Mouse (Mus musculus): ENCODE results near the gene Carm1. TPM values are rescaled to one million over a fixed set of nuclear protein-coding genes. Genes with fewer than 3 reads are reported as not detected.

The Carm1 gene
- polyA plus RNA-seq, 1 experiment = not detected

DNA sequence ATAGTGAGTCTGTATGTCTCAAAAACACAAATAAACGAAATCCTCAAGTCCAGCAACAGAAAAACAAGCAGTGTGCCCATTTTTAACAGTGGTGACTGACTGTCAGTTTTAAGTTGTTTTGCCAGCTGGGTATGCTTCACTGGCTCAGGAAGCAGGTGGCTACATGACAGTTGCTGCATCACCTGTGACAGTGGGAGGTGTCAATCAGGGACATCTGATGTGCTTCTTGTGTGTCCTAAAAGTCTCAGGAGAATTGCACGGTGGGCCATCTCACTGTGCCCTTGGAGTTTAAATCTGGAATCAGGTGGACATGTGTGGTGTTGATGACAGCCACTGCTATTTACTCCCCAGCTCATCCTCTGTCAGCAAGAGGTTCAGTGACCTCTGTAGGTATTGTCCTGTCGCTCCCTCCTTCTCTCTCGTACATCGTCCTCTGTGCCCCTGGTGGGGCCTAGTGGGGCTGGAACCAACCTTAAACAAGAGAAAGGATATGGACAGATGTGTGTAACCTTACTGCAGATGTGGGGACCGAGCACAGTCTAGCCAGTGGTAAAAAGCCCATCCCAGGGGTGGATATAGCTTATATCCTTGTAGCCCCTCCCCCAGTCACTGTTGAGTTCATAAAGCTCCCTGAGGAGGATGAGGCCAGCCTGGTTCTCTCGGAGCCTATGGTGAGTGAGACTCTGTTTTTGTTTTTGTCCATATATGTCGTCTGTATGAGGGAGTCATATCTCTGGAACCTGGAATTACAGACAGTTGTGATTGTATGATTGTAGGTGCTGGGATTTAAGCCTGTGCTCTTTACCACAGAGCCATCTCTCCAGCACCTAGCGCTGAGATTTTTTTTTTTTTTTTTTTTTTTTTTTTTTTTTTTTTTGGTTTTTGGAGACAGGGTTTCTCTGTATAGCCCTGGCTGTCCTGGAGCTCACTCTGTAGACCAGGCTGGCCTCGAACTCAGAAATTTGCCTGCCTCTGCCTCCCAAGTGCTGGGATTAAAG, 78.9 kb downstream of the Carm1 start:
- Histone ChIP-seq H3K4me1 (ENCODE audit: control insufficient read depth, insufficient read depth, low read length) (no peaks in the 10 kb centered on the region; the same call in 1 of the 2 replicates), H3K4me3 (ENCODE audit: insufficient read depth, low read depth, low read length) (no peak overlapping the region), H3K27ac (ENCODE audit: insufficient read depth, low read depth, low read length) (no peak overlapping the region)
- no peak for TF ChIP-seq CTCF (IDR thresholded peaks at IDR 0.05; ENCODE audit: insufficient read depth, low read depth, low read length)
- WGBS = 86% methylated on average over 10 of the region's 10 CpGs

DNA sequence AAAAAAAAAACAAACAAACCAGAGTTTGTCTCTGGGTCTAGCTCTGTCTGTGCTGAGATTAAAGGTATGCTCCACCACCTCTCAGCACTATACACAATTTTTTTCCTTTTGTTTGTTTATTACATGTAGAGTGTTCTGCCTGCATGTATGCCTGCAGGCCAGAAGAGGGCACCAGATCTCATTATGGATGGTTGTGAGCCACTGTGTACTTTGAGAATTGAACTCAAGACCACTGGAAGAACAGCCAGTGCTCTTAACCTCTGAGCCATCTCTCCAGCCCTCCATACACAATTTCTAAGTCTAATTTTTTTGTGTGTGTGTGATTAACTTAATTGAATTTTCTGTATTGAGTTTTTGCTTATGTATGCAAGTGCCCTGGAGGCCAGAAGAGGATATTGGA, 79.9 kb downstream of the Carm1 start:
- no peaks in the 10 kb centered on the region; the same call in 1 of the 2 replicates for H3K4me1 ChIP-seq (ENCODE audit: control insufficient read depth, insufficient read depth, low read length)
- H3K4me3 ChIP-seq (ENCODE audit: insufficient read depth, low read depth, low read length) = no peak overlapping the region
- no peak for TF ChIP-seq POLR2A (IDR thresholded peaks at IDR 0.05; ENCODE audit: insufficient read depth, low read depth, low read length)
- TF ChIP-seq CTCF (IDR thresholded peaks at IDR 0.05; ENCODE audit: insufficient read depth, low read depth, low read length) = no peak
- no peak overlapping the region for H3K27ac ChIP-seq (ENCODE audit: insufficient read depth, low read depth, low read length)

DNA sequence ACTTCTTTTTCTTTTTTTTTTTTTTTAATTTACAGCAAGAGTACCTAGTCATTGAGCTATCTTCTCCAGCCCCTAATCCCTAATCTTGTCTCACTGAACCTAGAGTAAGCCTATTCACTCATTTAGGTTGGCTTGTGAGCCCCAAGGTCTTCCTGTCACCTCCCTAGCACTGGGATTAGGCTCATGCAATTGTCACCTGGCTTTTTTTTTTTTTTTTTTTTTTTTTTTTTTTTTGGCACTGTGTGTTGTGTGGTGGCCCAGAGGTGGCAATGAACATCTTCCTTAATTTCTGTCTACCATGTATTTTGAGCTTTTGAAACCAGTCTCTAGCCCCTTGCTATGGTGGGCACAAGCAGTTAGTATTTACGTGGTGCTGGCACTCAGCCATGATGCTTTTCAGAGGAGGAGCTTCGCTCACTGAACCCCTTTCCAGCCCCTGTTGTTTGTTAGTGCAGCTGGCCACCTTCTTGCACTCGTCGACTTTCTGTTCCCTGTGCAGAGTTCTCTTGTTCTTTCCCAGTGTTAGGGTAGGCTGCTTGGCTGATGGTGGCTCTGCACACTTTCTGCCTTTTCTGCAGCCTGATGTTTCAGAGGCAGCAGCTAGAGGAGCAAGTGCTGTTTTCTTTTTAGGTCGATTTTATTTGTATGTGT, 80.6 kb downstream of the Carm1 start:
- TF ChIP-seq POLR2A (IDR thresholded peaks at IDR 0.05; ENCODE audit: insufficient read depth, low read depth, low read length) (no peak), CTCF (IDR thresholded peaks at IDR 0.05; ENCODE audit: insufficient read depth, low read depth, low read length) (no peak)
- WGBS = 18% methylated on average over 5 of the region's 5 CpGs
- peak overlapping the region; percentile 70; the same call in 1 of the 2 replicates for H3K27ac ChIP-seq (ENCODE audit: insufficient read depth, low read depth, low read length)

DNA sequence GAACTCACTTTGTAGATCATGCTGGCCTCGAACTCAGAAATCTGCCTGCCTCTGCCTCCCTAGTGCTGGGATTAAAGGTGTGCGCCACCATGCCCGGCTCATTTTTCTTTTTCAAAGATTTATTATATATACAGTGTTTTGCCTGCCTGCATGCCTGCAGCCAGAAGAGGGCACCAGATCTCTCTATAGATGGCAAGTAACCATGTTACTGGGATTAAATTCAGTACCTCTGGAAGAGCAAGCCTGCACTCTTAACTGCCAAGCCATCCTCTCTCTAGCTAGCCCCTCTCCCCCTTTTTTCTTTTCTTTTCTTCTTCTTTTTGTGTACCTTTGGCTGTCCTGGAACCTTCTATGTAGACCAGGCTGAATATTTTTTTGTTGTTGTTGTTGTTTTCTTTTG, 84.0 kb downstream of the Carm1 start:
- no peak overlapping the region for H3K27ac ChIP-seq (ENCODE audit: insufficient read depth, low read depth, low read length)
- 66% methylated on average over 3 of the region's 3 CpGs for WGBS
- H3K4me3 ChIP-seq (ENCODE audit: insufficient read depth, low read depth, low read length) = no peak overlapping the region
- TF ChIP-seq POLR2A (IDR thresholded peaks at IDR 0.05; ENCODE audit: insufficient read depth, low read depth, low read length) = no peak
- TF ChIP-seq CTCF (IDR thresholded peaks at IDR 0.05; ENCODE audit: insufficient read depth, low read depth, low read length) = no peak
- H3K4me1 ChIP-seq (ENCODE audit: control insufficient read depth, insufficient read depth, low read length) = peaks cover 14% of the 10 kb centered on the region

More for the DNA sequence above, 80.6 kb downstream of the Carm1 start:
- no peak overlapping the region for H3K4me3 ChIP-seq (ENCODE audit: insufficient read depth, low read depth, low read length)
- no peaks in the 10 kb centered on the region; the same call in 1 of the 2 replicates for H3K4me1 ChIP-seq (ENCODE audit: control insufficient read depth, insufficient read depth, low read length)

DNA sequence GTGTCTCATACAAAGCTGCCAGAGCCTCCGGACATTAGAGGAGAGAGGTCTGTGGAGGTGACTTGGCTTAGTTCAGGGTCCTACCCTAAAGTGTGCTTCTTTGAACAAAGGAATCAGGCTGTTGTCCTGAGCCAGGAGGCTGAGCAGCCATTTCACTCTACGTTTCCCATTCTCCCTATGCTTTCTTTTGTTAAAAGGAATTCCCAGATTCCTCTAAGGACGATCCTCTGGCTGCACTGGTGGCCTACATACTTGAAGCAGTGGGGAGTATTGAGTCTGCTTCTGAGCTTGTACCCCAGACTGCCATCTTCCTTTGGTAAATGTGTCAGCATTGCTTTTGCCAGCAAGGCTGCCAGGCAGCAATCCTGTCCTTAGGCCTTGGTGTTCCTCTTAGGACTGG, 86.4 kb downstream of the Carm1 start:
- TF ChIP-seq CTCF (IDR thresholded peaks at IDR 0.05; ENCODE audit: insufficient read depth, low read depth, low read length) (no peak), POLR2A (IDR thresholded peaks at IDR 0.05; ENCODE audit: insufficient read depth, low read depth, low read length) (no peak)

DNA sequence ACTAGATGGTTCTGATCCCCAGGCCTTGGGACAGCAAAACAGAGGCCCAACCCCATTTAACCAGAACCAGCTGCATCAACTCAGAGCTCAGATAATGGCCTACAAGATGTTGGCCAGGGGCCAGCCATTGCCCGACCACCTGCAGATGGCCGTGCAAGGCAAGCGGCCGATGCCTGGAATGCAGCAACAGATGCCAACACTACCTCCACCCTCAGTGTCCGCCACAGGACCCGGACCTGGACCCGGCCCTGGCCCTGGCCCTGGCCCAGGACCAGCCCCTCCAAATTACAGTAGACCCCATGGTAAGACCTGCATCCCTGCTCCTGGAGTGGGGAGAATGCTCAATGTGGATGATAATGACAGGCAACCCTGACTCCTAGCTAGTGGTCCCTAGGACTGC, 88.9 kb downstream of the Carm1 start:
- no peak overlapping the region for H3K27ac ChIP-seq (ENCODE audit: insufficient read depth, low read depth, low read length)
- 29% methylated on average over 7 of the region's 7 CpGs for WGBS
- no peak for TF ChIP-seq CTCF (IDR thresholded peaks at IDR 0.05; ENCODE audit: insufficient read depth, low read depth, low read length)
- no peak for TF ChIP-seq POLR2A (IDR thresholded peaks at IDR 0.05; ENCODE audit: insufficient read depth, low read depth, low read length)
- peaks cover 15% of the 10 kb centered on the region for H3K4me1 ChIP-seq (ENCODE audit: control insufficient read depth, insufficient read depth, low read length)
- no peak overlapping the region for H3K4me3 ChIP-seq (ENCODE audit: insufficient read depth, low read depth, low read length)

More for the DNA sequence above, 86.4 kb downstream of the Carm1 start:
- Histone ChIP-seq H3K27ac (ENCODE audit: insufficient read depth, low read depth, low read length) (no peak overlapping the region), H3K4me3 (ENCODE audit: insufficient read depth, low read depth, low read length) (no peak overlapping the region), H3K4me1 (ENCODE audit: control insufficient read depth, insufficient read depth, low read length) (peaks cover 15% of the 10 kb centered on the region)
- 56% methylated on average over 3 of the region's 3 CpGs for WGBS

DNA sequence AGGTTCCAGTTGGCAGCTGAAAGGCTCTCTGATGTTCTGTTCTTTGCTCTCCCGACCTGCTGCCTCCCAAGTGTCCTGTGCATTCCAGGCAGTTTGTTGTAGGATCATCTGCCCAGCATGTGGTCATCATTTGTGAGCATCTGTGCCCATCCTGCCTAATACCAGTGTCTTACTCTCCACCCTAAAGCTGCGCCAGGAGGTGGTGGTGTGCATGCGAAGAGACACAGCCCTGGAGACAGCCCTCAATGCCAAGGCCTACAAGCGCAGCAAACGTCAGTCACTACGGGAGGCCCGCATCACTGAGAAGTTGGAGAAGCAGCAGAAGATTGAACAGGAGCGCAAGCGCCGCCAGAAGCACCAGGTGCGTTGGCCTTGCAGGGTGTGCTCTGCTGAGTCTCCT, 92.3 kb downstream of the Carm1 start:
- no peak overlapping the region for H3K27ac ChIP-seq (ENCODE audit: insufficient read depth, low read depth, low read length)
- H3K4me1 ChIP-seq (ENCODE audit: control insufficient read depth, insufficient read depth, low read length) = peaks cover 12% of the 10 kb centered on the region; the same call in 1 of the 2 replicates
- TF ChIP-seq CTCF (IDR thresholded peaks at IDR 0.05; ENCODE audit: insufficient read depth, low read depth, low read length) (no peak), POLR2A (IDR thresholded peaks at IDR 0.05; ENCODE audit: insufficient read depth, low read depth, low read length) (no peak)
- no peak overlapping the region for H3K4me3 ChIP-seq (ENCODE audit: insufficient read depth, low read depth, low read length)
- 93% methylated on average over 11 of the region's 11 CpGs for WGBS

Other genes starting within 250 kb of the Carm1 start
- gene Ap1m2, start 234.6 kb upstream of the Carm1 start, polyA plus RNA-seq (2012; ENCODE audit: insufficient read depth, insufficient read length, low replicate concordance, missing spikeins) = not detected in 2 replicates
- 356 TPM in 1 of 2 replicates, not detected in the other for gene Slc44a2, start 226.2 kb upstream of the Carm1 start, polyA plus RNA-seq (2012; ENCODE audit: insufficient read depth, insufficient read length, low replicate concordance, missing spikeins)
- gene Ilf3, start 179.0 kb upstream of the Carm1 start, polyA plus RNA-seq (2012; ENCODE audit: insufficient read depth, insufficient read length, low replicate concordance, missing spikeins) = not detected in 2 replicates
- not detected in 2 replicates for gene Qtrt1, start 135.1 kb upstream of the Carm1 start, polyA plus RNA-seq (2012; ENCODE audit: insufficient read depth, insufficient read length, low replicate concordance, missing spikeins)
- 371 TPM in 1 of 2 replicates, not detected in the other for gene Dnm2, start 122.0 kb upstream of the Carm1 start, polyA plus RNA-seq (2012; ENCODE audit: insufficient read depth, insufficient read length, low replicate concordance, missing spikeins)
- not detected in 2 replicates for gene Tmed1, start 36.6 kb upstream of the Carm1 start, polyA plus RNA-seq (2012; ENCODE audit: insufficient read depth, insufficient read length, low replicate concordance, missing spikeins)
- gene AB124611, start 20.7 kb upstream of the Carm1 start, polyA plus RNA-seq (2012; ENCODE audit: insufficient read depth, insufficient read length, low replicate concordance, missing spikeins) = not detected in 2 replicates
- not detected in 2 replicates for gene Timm29, start 45.8 kb downstream of the Carm1 start, polyA plus RNA-seq (2012; ENCODE audit: insufficient read depth, insufficient read length, low replicate concordance, missing spikeins)
- gene Yipf2, start 45.9 kb downstream of the Carm1 start, polyA plus RNA-seq (2012; ENCODE audit: insufficient read depth, insufficient read length, low replicate concordance, missing spikeins) = not detected in 2 replicates
- gene Smarca4, start 69.3 kb downstream of the Carm1 start, polyA plus RNA-seq (2012; ENCODE audit: insufficient read depth, insufficient read length, low replicate concordance, missing spikeins) = 109 and 120 TPM in 2 replicates
- not detected in 2 replicates for gene Ldlr, start 176.6 kb downstream of the Carm1 start, polyA plus RNA-seq (2012; ENCODE audit: insufficient read depth, insufficient read length, low replicate concordance, missing spikeins)
- not detected in 2 replicates for gene Spc24, start 213.4 kb downstream of the Carm1 start, polyA plus RNA-seq (2012; ENCODE audit: insufficient read depth, insufficient read length, low replicate concordance, missing spikeins)